Mouse (Mus musculus): ENCODE data around the gene Armcx4. TPM values are rescaled to one million over a fixed set of nuclear protein-coding genes. Genes with fewer than 3 reads are reported as not detected.

The Armcx4 gene
- 1 to 10 TPM; 1.7 to 2.3 TPM for total RNA-seq (2023)

GRCm38 (mm10) chrX:134686267-134686666, at the start of gene Armcx4:
Gene Armcx4, plus strand, starts transcription at chrX:134686519.

DNA sequence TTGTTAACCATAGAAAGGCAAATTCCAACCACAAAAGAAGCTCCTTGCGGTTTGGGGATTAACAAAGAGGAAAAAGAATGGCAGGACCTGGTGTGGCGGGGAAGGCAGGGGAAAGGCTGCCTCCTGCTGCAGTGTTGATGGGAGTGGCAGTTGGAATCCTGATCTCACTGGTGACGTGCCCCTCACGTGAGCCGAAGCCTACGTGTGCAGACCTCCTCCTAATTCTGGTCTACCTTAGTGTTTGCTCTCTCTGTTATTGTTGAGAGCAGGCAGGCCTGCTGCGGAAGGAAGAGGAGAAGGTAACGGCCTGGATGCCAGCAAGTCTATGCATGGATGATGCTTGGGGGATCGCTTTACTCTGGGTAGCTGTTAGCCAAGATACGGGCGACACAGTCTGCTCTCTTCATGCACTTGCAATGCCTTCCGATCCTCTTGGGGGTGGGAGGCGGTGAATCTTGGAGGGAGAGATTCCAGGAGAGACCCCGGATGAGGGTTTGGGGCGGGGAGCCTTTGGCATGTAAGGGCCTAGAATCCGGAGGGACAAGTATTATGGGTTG, 31.5 kb downstream of the Armcx4 start, which contains the start of gene Armcx1:
Gene Armcx1 (plus strand): TSS at position 212 of the 557 bp plus-strand sequence.

Other genes with a start within 250 kb of the Armcx4 start
- gene Taf7l, start 210.0 kb upstream of the Armcx4 start, total RNA-seq (2023) = not detected
- gene Timm8a1, start 144.7 kb upstream of the Armcx4 start, total RNA-seq (2023) = 10 to 100 TPM; 19.4 to 20.6 TPM
- 100 to 1,000 TPM; 183 to 199 TPM for gene Btk, start 102.9 kb upstream of the Armcx4 start, total RNA-seq (2023)
- 100 to 1,000 TPM; 481 to 549 TPM for gene Rpl36a, start 100.9 kb upstream of the Armcx4 start, total RNA-seq (2023)
- gene Gla, start 85.4 kb upstream of the Armcx4 start, total RNA-seq (2023) = 10 to 100 TPM; 66.8 to 94.5 TPM
- 100 to 1,000 TPM; 141 to 142 TPM for gene Hnrnph2, start 85.3 kb upstream of the Armcx4 start, total RNA-seq (2023)
- gene Armcx1, start 31.4 kb downstream of the Armcx4 start, total RNA-seq (2023) = under 1 TPM in 1 of 2 experiments, not detected in 1; 0.83 TPM
- gene Armcx6, start 64.9 kb downstream of the Armcx4 start, total RNA-seq (2023) = 1 to 10 TPM; 3.9 to 5.2 TPM
- 10 to 100 TPM; 17.4 to 18.1 TPM for gene Armcx3, start 70.1 kb downstream of the Armcx4 start, total RNA-seq (2023)
- 10 to 100 TPM; 37.8 to 38.9 TPM for gene Armcx2, start 122.7 kb downstream of the Armcx4 start, total RNA-seq (2023)